21 mouse cellular contexts compared by ENCODE assay signal in genomic region chr9:118714536-118714935, GRCm38 (mm10).
A peak's percentile ranks its signal among the peaks of the same experiment; 100 is the strongest.
DNase-seq lines count a peak whose midpoint lies in the region; ATAC-seq and TF ChIP-seq lines count a peak whose summit lies in the region.
"Had no signal": no experiment of that assay in that cellular context is flagged by ENCODE, and none has a peak within 500 bp of the region (broad histone marks: within the 10 kb centered on the region; RNA-seq: fewer than 3 reads in every experiment).

No protein-coding gene starts in this region.

- no peaks in the 10 kb centered on the region for H3K27me3 ChIP-seq in heart, embryonic 16.5 days (ENCODE audit: control insufficient read depth, insufficient read depth, low read length)
- H3K27me3 ChIP-seq in CH12.LX (replicated peaks): peaks cover 9% of the 10 kb centered on the region
- no peaks in the 10 kb centered on the region for H3K27me3 ChIP-seq in thymus, adult 2 months (ENCODE audit: control insufficient read depth, insufficient read depth, low read length)
- H3K27me3 ChIP-seq in forebrain, embryonic 11.5 days (ENCODE audit: control insufficient read depth, insufficient read depth, low read length): no peaks in the 10 kb centered on the region
- H3K27me3 ChIP-seq: embryonic facial prominence, embryonic 12.5 days; hindbrain, embryonic 13.5 days had no signal

- no peak for TF ChIP-seq POLR2A in CH12.LX (IDR thresholded peaks at IDR 0.05; ENCODE audit: low read depth, low read length)
- no peak for TF ChIP-seq POLR2A in thymus, adult 2 months (IDR thresholded peaks at IDR 0.05; ENCODE audit: control insufficient read depth, extremely low read depth, insufficient read depth, low read length, poor library complexity)

- in situ Hi-C loops in CH12.LX (cut with MboI; ENCODE audit: low pct_ligation_motif_present, low pct_unique_long_range_greater_than_20kb, low sequenced_read_pairs): no loop called here

- H3K4me1 ChIP-seq in heart, embryonic 16.5 days (ENCODE audit: control insufficient read depth, insufficient read depth, low read length): peaks cover 21% of the 10 kb centered on the region
- peaks cover 0 to 24% of the 10 kb centered on the region in 2 experiments; a peak in 2 of 4 replicates for H3K4me1 ChIP-seq in CH12.LX (ENCODE audit: control insufficient read depth in 1 of 2, insufficient read depth in 2 of 2)
- H3K4me1 ChIP-seq in thymus, adult 2 months (replicated peaks; ENCODE audit: control insufficient read depth, insufficient read depth, low read length): peaks cover 38% of the 10 kb centered on the region
- H3K4me1 ChIP-seq in forebrain, embryonic 11.5 days (replicated peaks; ENCODE audit: control insufficient read depth, insufficient read depth, low read length): no peaks in the 10 kb centered on the region
- H3K4me1 ChIP-seq: hindbrain, embryonic 13.5 days had no signal

- dilution Hi-C loops in CH12.LX (cut with MboI; ENCODE audit: extremely low pct_ligation_motif_present, extremely low pct_unique_long_range_greater_than_20kb, low sequenced_read_pairs): no loop called here

- H3K36me3 ChIP-seq in heart, embryonic 16.5 days (ENCODE audit: control insufficient read depth, insufficient read depth): 0 out of 2 replicates have a peak, but pooled peaks cover 3% of the 10 kb centered on the region
- no peaks in the 10 kb centered on the region for H3K36me3 ChIP-seq in CH12.LX (replicated peaks in 1 of 2; ENCODE audit: control insufficient read depth in 1 of 2, insufficient read depth in 1 of 2, low read length in 1 of 2)
- H3K36me3 ChIP-seq in thymus, adult 2 months (ENCODE audit: control insufficient read depth, insufficient read depth, low read length): no peaks in the 10 kb centered on the region
- H3K36me3 ChIP-seq in forebrain, embryonic 11.5 days (ENCODE audit: control insufficient read depth, insufficient read depth, low read length): no peaks in the 10 kb centered on the region
- H3K36me3 ChIP-seq: hindbrain, embryonic 13.5 days had no signal

- no peak for TF ChIP-seq CTCF in CH12.LX (conservative IDR thresholded peaks at IDR 0.05 in 1 of 2, IDR thresholded peaks at IDR 0.05 in 1 of 2; ENCODE audit: low read depth in 2 of 2, low read length in 2 of 2)
- TF ChIP-seq CTCF in thymus, adult 2 months (IDR thresholded peaks at IDR 0.05; ENCODE audit: borderline replicate concordance, control insufficient read depth, extremely low read depth, insufficient read depth, low read length, poor library complexity): no peak

- no peak overlapping the region for H3K4me2 ChIP-seq in heart, embryonic 16.5 days (ENCODE audit: low read depth, low read length)
- H3K4me2 ChIP-seq in CH12.LX (ENCODE audit: insufficient read depth, low read depth, poor library complexity, severe bottlenecking): no peak overlapping the region
- H3K4me2 ChIP-seq in forebrain, embryonic 11.5 days (ENCODE audit: low read depth, low read length, severe bottlenecking): no peak overlapping the region
- H3K4me2 ChIP-seq: embryonic facial prominence, embryonic 12.5 days; hindbrain, embryonic 13.5 days had no signal

- H3K4me3 ChIP-seq in heart, embryonic 16.5 days (ENCODE audit: low read length): no peak overlapping the region
- no peak overlapping the region for H3K4me3 ChIP-seq in CH12.LX (replicated peaks in 1 of 3; ENCODE audit: low read depth in 2 of 3, low read length in 2 of 3, poor library complexity in 1 of 3)
- no peak overlapping the region for H3K4me3 ChIP-seq in thymus, adult 2 months (ENCODE audit: control insufficient read depth, insufficient read depth, low read length)
- no peak overlapping the region for H3K4me3 ChIP-seq in forebrain, embryonic 11.5 days (ENCODE audit: low read depth, low read length)
- H3K4me3 ChIP-seq: embryonic facial prominence, embryonic 12.5 days; heart, embryonic 10.5 days; hindbrain, embryonic 13.5 days had no signal

- no peak for TF ChIP-seq RAD21 in CH12.LX (IDR thresholded peaks at IDR 0.05; ENCODE audit: low read depth, low read length)

- no peak for TF ChIP-seq EP300 in CH12.LX (IDR thresholded peaks at IDR 0.05; ENCODE audit: low read length)

- no peaks in the 10 kb centered on the region for H3K79me2 ChIP-seq in CH12.LX (replicated peaks; ENCODE audit: control insufficient read depth, extremely low read depth, insufficient read depth, poor library complexity, severe bottlenecking)

- 0 out of 2 replicates have a peak, but pooled peaks cover 4% of the 10 kb centered on the region for H3K9me3 ChIP-seq in heart, embryonic 16.5 days (replicated peaks; ENCODE audit: control insufficient read depth, low read length)
- peaks cover 9% of the 10 kb centered on the region for H3K9me3 ChIP-seq in CH12.LX (replicated peaks; ENCODE audit: low read length)
- no peaks in the 10 kb centered on the region for H3K9me3 ChIP-seq in forebrain, embryonic 11.5 days (ENCODE audit: control insufficient read depth, low read length)
- H3K9me3 ChIP-seq: embryonic facial prominence, embryonic 12.5 days; heart, embryonic 10.5 days; hindbrain, embryonic 13.5 days had no signal

- no peak overlapping the region for H3K9ac ChIP-seq in heart, embryonic 16.5 days (ENCODE audit: low read length)
- H3K9ac ChIP-seq in CH12.LX (ENCODE audit: insufficient read depth, low read depth): no peak overlapping the region
- H3K9ac ChIP-seq in forebrain, embryonic 11.5 days (ENCODE audit: low read length): no peak overlapping the region
- H3K9ac ChIP-seq: embryonic facial prominence, embryonic 12.5 days; hindbrain, embryonic 13.5 days had no signal

- H3K27ac ChIP-seq in heart, embryonic 16.5 days (ENCODE audit: low read length): no peak overlapping the region
- H3K27ac ChIP-seq in CH12.LX (ENCODE audit: insufficient read depth, low read depth): no peak overlapping the region
- peak overlapping the region; percentile 43 for H3K27ac ChIP-seq in thymus, adult 2 months (ENCODE audit: control insufficient read depth, insufficient read depth, low read length)
- H3K27ac ChIP-seq in forebrain, embryonic 11.5 days (ENCODE audit: low read depth, low read length): no peak overlapping the region
- H3K27ac ChIP-seq: embryonic facial prominence, embryonic 12.5 days; heart, embryonic 10.5 days; hindbrain, embryonic 13.5 days; hindbrain, postnatal 0 days had no signal

- 0 out of 2 replicates have a peak, but pooled peaks have one; percentile 43 for ATAC-seq in heart, embryonic 16.5 days (replicated peaks; ENCODE audit: extremely low read depth, insufficient read depth, low FRiP score)
- no peak for ATAC-seq in forebrain, embryonic 11.5 days (replicated peaks; ENCODE audit: low FRiP score)
- ATAC-seq: forebrain, embryonic 14.5 days; hindbrain, postnatal 0 days had no signal

- 81% methylated on average over 5 of the region's 5 CpGs for WGBS in heart, embryonic 16.5 days
- 8% methylated on average over 5 of the region's 5 CpGs for WGBS in thymus, adult 2 months
- WGBS in forebrain, embryonic 11.5 days: 80% methylated on average over 5 of the region's 5 CpGs

- DNase-seq in heart, adult 8-10 months (ENCODE audit: low spot score): no peak
- peak; percentile 47 for DNase-seq in CH12.LX (ENCODE audit: extremely low read depth)
- DNase-seq in thymus, adult 2 months: peak; percentile 72
- DNase-seq in thymus, postnatal 25 days: peak; percentile 68
- no peak for DNase-seq in ovary, postnatal 10 days (ENCODE audit: low spot score)
- no peak for DNase-seq in layer of hippocampus, postnatal 14 days (ENCODE audit: low spot score in 2 of 2)
- DNase-seq in forebrain, embryonic 11.5 days (ENCODE audit: low spot score): no peak
- DNase-seq: adrenal gland, adult 2 months; adrenal gland, postnatal 36 days; cerebellum, adult 2 months; cerebellum, postnatal 10 days; embryo, embryonic 11 days; gastrocnemius, postnatal 36 days; heart, adult 11 months; heart, postnatal 14 days had no signal

TF ChIP-seq in CH12.LX, 34 proteins besides CTCF, POLR2A, EP300 and RAD21:
- TF ChIP-seq ZNF384 (IDR thresholded peaks at IDR 0.05; ENCODE audit: low read depth, low read length): no peak
- TF ChIP-seq TCF12 (IDR thresholded peaks at IDR 0.05; ENCODE audit: low read depth, low read length): peak; percentile 68; the same call in 1 of the 2 replicates
- 0 out of 2 replicates have a peak, but pooled peaks have one; percentile 62 for TF ChIP-seq TBP (conservative IDR thresholded peaks at IDR 0.05; ENCODE audit: low read depth, low read length)
- no peak for TF ChIP-seq BHLHE40 (IDR thresholded peaks at IDR 0.05; ENCODE audit: low read depth, low read length)
- TF ChIP-seq MYC (IDR thresholded peaks at IDR 0.05; ENCODE audit: low read depth, low read length): no peak
- no peak for TF ChIP-seq ZC3H11A (IDR thresholded peaks at IDR 0.05; ENCODE audit: low read depth, low read length)

Comparison
In these comparisons a context has a peak if more than half of its experiments do, and no peak if none do; other contexts are left out.
1. DNase-seq: peak in CH12.LX (single experiment), thymus, adult 2 months (single experiment) and thymus, postnatal 25 days (single experiment); none in heart, adult 8-10 months (single experiment), ovary, postnatal 10 days (single experiment), layer of hippocampus, postnatal 14 days (0 of 2) and forebrain, embryonic 11.5 days (single experiment).